Mouse (Mus musculus): ENCODE results near the gene Bnc2. TPM values are rescaled to one million over a fixed set of nuclear protein-coding genes. Genes with fewer than 3 reads are reported as not detected.

The Bnc2 gene
- polyA plus RNA-seq, 1 experiment from 2014 or later: 19.4 TPM

- ATAC-seq: no peak
- WGBS: 91% methylated on average over 7 of the region's 7 CpGs
Measured at GRCm38 (mm10) chr4:84627616-84628015, 47.5 kb downstream of the Bnc2 start.

GRCm38 (mm10) chr4:84623312-84623711 is 51.8 kb downstream of the Bnc2 start:
- Histone ChIP-seq H3K4me2 (replicated peaks) (no peak overlapping the region), H3K4me1 (replicated peaks) (no peaks in the 10 kb centered on the region; the same call in 1 of the 2 replicates), H3K9me3 (no peaks in the 10 kb centered on the region), H3K9ac (replicated peaks) (no peak overlapping the region), H3K27me3 (0 out of 2 replicates have a peak, but pooled peaks cover 3% of the 10 kb centered on the region), H3K36me3 (no peaks in the 10 kb centered on the region), H3K4me3 (replicated peaks) (no peak overlapping the region), H3K27ac (no peak overlapping the region)
- 48% methylated on average over 5 of the region's 5 CpGs for WGBS
- no peak for ATAC-seq

More at GRCm38 (mm10) chr4:84627616-84628015, 47.5 kb downstream of the Bnc2 start:
- Histone ChIP-seq H3K4me2 (replicated peaks) (no peak overlapping the region), H3K4me1 (replicated peaks) (no peaks in the 10 kb centered on the region), H3K27me3 (no peaks in the 10 kb centered on the region), H3K9me3 (no peaks in the 10 kb centered on the region), H3K27ac (no peak overlapping the region), H3K4me3 (replicated peaks) (no peak overlapping the region), H3K9ac (replicated peaks) (no peak overlapping the region), H3K36me3 (no peaks in the 10 kb centered on the region)

GRCm38 (mm10) chr4:84621785-84622184 is 53.3 kb downstream of the Bnc2 start:
- Histone ChIP-seq H3K36me3 (no peaks in the 10 kb centered on the region), H3K4me3 (replicated peaks) (no peak overlapping the region), H3K4me1 (replicated peaks) (no peaks in the 10 kb centered on the region; the same call in 1 of the 2 replicates), H3K27me3 (0 out of 2 replicates have a peak, but pooled peaks cover 3% of the 10 kb centered on the region), H3K4me2 (replicated peaks) (no peak overlapping the region), H3K27ac (no peak overlapping the region), H3K9ac (replicated peaks) (no peak overlapping the region), H3K9me3 (no peaks in the 10 kb centered on the region)
- WGBS: 95% methylated on average over 3 of the region's 3 CpGs
- no peak for ATAC-seq

- H3K9me3 ChIP-seq: no peaks in the 10 kb centered on the region
- no peak overlapping the region for H3K4me3 ChIP-seq (replicated peaks)
- no peaks in the 10 kb centered on the region for H3K4me1 ChIP-seq (replicated peaks)
- ATAC-seq: no peak
- H3K27ac ChIP-seq: no peak overlapping the region
- H3K36me3 ChIP-seq: no peaks in the 10 kb centered on the region
- no peak overlapping the region for H3K9ac ChIP-seq (replicated peaks)
- H3K4me2 ChIP-seq (replicated peaks): no peak overlapping the region
- H3K27me3 ChIP-seq: no peaks in the 10 kb centered on the region
- WGBS: 88% methylated on average over 4 of the region's 4 CpGs
Measured at GRCm38 (mm10) chr4:84609861-84610260, 65.2 kb downstream of the Bnc2 start.

- 83% methylated on average over 1 of the region's 1 CpGs for WGBS
- Histone ChIP-seq H3K27ac (no peak overlapping the region), H3K36me3 (no peaks in the 10 kb centered on the region), H3K9me3 (no peaks in the 10 kb centered on the region), H3K27me3 (no peaks in the 10 kb centered on the region), H3K4me1 (replicated peaks) (no peaks in the 10 kb centered on the region), H3K4me2 (replicated peaks) (no peak overlapping the region), H3K4me3 (replicated peaks) (no peak overlapping the region), H3K9ac (replicated peaks) (no peak overlapping the region)
- no peak for ATAC-seq
Measured at GRCm38 (mm10) chr4:84604461-84604860, 70.6 kb downstream of the Bnc2 start.

- WGBS: 72% methylated on average over 6 of the region's 6 CpGs
- H3K4me2 ChIP-seq (replicated peaks): no peak overlapping the region
Measured at GRCm38 (mm10) chr4:84580260-84580952, 94.7 kb downstream of the Bnc2 start.

GRCm38 (mm10) chr4:84578296-84578695 is 96.8 kb downstream of the Bnc2 start:
- no peaks in the 10 kb centered on the region for H3K4me1 ChIP-seq (replicated peaks)
- H3K9me3 ChIP-seq: no peaks in the 10 kb centered on the region
- H3K36me3 ChIP-seq: no peaks in the 10 kb centered on the region
- no peak overlapping the region for H3K27ac ChIP-seq
- no peak overlapping the region for H3K9ac ChIP-seq (replicated peaks)
- no peaks in the 10 kb centered on the region for H3K27me3 ChIP-seq
- no peak overlapping the region for H3K4me2 ChIP-seq (replicated peaks)
- no peak overlapping the region for H3K4me3 ChIP-seq (replicated peaks)
- ATAC-seq: no peak
- 98% methylated on average over 1 of the region's 1 CpGs for WGBS

More at GRCm38 (mm10) chr4:84580260-84580952, 94.7 kb downstream of the Bnc2 start:
- Histone ChIP-seq H3K27me3 (no peaks in the 10 kb centered on the region), H3K36me3 (no peaks in the 10 kb centered on the region), H3K4me3 (replicated peaks) (no peak overlapping the region), H3K9me3 (no peaks in the 10 kb centered on the region), H3K27ac (no peak overlapping the region), H3K4me1 (replicated peaks) (no peaks in the 10 kb centered on the region), H3K9ac (replicated peaks) (no peak overlapping the region)
- no peak for ATAC-seq

GRCm38 (mm10) chr4:84566123-84566522 is 109.0 kb downstream of the Bnc2 start:
- no peaks in the 10 kb centered on the region for H3K4me1 ChIP-seq (replicated peaks)
- 56% methylated on average over 8 of the region's 8 CpGs for WGBS
- H3K27me3 ChIP-seq: no peaks in the 10 kb centered on the region; the same call in 1 of the 2 replicates
- no peak overlapping the region for H3K27ac ChIP-seq
- no peak overlapping the region for H3K4me3 ChIP-seq (replicated peaks)
- no peak for ATAC-seq
- no peaks in the 10 kb centered on the region for H3K36me3 ChIP-seq
- no peaks in the 10 kb centered on the region for H3K9me3 ChIP-seq
- H3K9ac ChIP-seq (replicated peaks): no peak overlapping the region
- H3K4me2 ChIP-seq (replicated peaks): no peak overlapping the region

GRCm38 (mm10) chr4:84545204-84545871 is 129.7 kb downstream of the Bnc2 start:
- Histone ChIP-seq H3K4me1 (replicated peaks) (peaks cover 25% of the 10 kb centered on the region), H3K27me3 (peaks cover 44% of the 10 kb centered on the region), H3K4me3 (replicated peaks) (peak overlapping the region; percentile 59), H3K27ac (peak overlapping the region; percentile 84), H3K4me2 (replicated peaks) (peak overlapping the region; percentile 94), H3K9ac (replicated peaks) (peak overlapping the region; percentile 81), H3K36me3 (no peaks in the 10 kb centered on the region), H3K9me3 (no peaks in the 10 kb centered on the region)
- 0% methylated on average over 61 of the region's 62 CpGs for WGBS
- ATAC-seq: peak; percentile 90

GRCm38 (mm10) chr4:84544646-84545045 is 130.4 kb downstream of the Bnc2 start:
- no peak for ATAC-seq
- Histone ChIP-seq H3K27me3 (peaks cover 48% of the 10 kb centered on the region), H3K4me1 (replicated peaks) (peaks cover 25% of the 10 kb centered on the region), H3K9me3 (no peaks in the 10 kb centered on the region), H3K27ac (no peak overlapping the region), H3K9ac (replicated peaks) (no peak overlapping the region), H3K36me3 (no peaks in the 10 kb centered on the region), H3K4me3 (replicated peaks) (peak overlapping the region; percentile 59), H3K4me2 (replicated peaks) (peak overlapping the region; percentile 94)
- 37% methylated on average over 2 of the region's 2 CpGs for WGBS

- no peak overlapping the region for H3K27ac ChIP-seq
- 0 out of 2 replicates have a peak, but pooled peaks cover 1% of the 10 kb centered on the region for H3K4me1 ChIP-seq (replicated peaks)
- H3K4me3 ChIP-seq (replicated peaks): no peak overlapping the region
- no peak for ATAC-seq
- H3K27me3 ChIP-seq: peaks cover 22% of the 10 kb centered on the region
- no peak overlapping the region for H3K4me2 ChIP-seq (replicated peaks)
- 80% methylated on average over 6 of the region's 6 CpGs for WGBS
- no peaks in the 10 kb centered on the region for H3K9me3 ChIP-seq
- no peaks in the 10 kb centered on the region for H3K36me3 ChIP-seq
- no peak overlapping the region for H3K9ac ChIP-seq (replicated peaks)
Measured at GRCm38 (mm10) chr4:84540531-84540930, 134.5 kb downstream of the Bnc2 start.

GRCm38 (mm10) chr4:84539396-84539795 is 135.7 kb downstream of the Bnc2 start:
- Histone ChIP-seq H3K4me3 (replicated peaks) (no peak overlapping the region), H3K4me2 (replicated peaks) (no peak overlapping the region), H3K27me3 (peaks cover 22% of the 10 kb centered on the region), H3K9ac (replicated peaks) (no peak overlapping the region), H3K36me3 (no peaks in the 10 kb centered on the region), H3K4me1 (replicated peaks) (no peaks in the 10 kb centered on the region), H3K27ac (no peak overlapping the region), H3K9me3 (no peaks in the 10 kb centered on the region)
- ATAC-seq: no peak
- 85% methylated on average over 8 of the region's 8 CpGs for WGBS
